Mouse (Mus musculus): Measurements from ENCODE around the gene Tbc1d17. TPM values are rescaled to one million over a fixed set of nuclear protein-coding genes. Genes with fewer than 3 reads are reported as not detected.
"Not testable (repeated sequence)": the region's sequence is repeated elsewhere in the genome, so short reads cannot be mapped to it uniquely, and the experiment has no call there.

The Tbc1d17 gene
- polyA plus RNA-seq, 1 experiment from 2014 or later = 69.3 TPM

DNA sequence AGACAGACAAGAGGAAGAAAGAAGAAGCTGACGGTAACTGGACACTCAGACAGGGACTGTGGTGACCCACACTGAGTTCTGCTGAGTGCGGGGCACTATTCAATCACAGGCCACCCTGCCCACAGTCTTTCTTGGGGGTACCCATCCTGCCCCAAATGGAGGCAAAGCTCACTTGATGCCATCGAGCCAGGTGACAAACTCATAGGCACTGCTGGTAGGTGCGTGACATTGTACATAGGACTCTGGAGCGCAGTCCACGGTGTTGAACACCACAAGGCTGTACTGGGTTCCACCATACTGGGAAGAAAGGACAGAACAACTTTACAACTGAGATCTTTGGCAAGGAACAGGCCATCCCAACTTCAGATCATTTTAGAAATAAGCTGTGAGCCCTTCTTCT is 42.7 kb upstream of the Tbc1d17 start:
- Histone ChIP-seq H3K4me3 (ENCODE audit: low read depth, low read length) (peak overlapping the region; percentile 81), H3K9me3 (ENCODE audit: control insufficient read depth, low read length) (no peaks in the 10 kb centered on the region), H3K36me3 (ENCODE audit: control insufficient read depth, insufficient read depth, low read length) (peaks cover 6% of the 10 kb centered on the region; the same call in 1 of the 2 replicates), H3K27ac (ENCODE audit: low read depth, low read length) (no peak overlapping the region; the same call in 1 of the 2 replicates), H3K4me1 (ENCODE audit: control insufficient read depth, insufficient read depth, low read length) (peaks cover 17% of the 10 kb centered on the region), H3K27me3 (ENCODE audit: control insufficient read depth, insufficient read depth, low read length) (no peaks in the 10 kb centered on the region), H3K4me2 (ENCODE audit: low read depth) (peak overlapping the region; percentile 75), H3K9ac (ENCODE audit: low read length) (peak overlapping the region; percentile 88)
- no peak for DNase-seq (ENCODE audit: low spot score)
- 27% methylated on average over 6 of the region's 6 CpGs for WGBS
- no peak for ATAC-seq (ENCODE audit: insufficient read depth, low FRiP score, low TSS enrichment)

DNA sequence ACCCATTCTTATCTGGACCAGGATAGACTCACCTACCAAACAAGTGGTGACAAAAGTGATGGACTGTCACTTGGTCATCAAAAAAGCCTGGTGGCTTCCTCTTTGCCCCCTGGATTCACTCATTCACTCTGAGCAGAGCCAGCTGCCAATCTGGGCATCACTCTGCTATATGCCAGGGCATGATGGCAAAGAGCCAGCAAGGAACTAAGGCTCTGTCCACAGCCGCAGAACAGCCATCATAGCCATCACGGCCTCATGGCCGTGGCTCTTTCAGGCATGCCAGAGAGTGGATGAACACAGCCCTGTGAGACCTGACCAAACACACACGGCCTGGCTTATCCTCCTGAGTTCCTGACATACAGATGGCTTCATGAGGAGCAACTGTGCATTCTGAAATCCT is 41.9 kb upstream of the Tbc1d17 start:
- Histone ChIP-seq H3K27me3 (ENCODE audit: control insufficient read depth, insufficient read depth, low read length) (no peaks in the 10 kb centered on the region), H3K9me3 (ENCODE audit: control insufficient read depth, low read length) (no peaks in the 10 kb centered on the region), H3K4me3 (ENCODE audit: low read depth, low read length) (peak overlapping the region; percentile 81; the same call in 1 of the 2 replicates), H3K4me2 (ENCODE audit: low read depth) (peak overlapping the region; percentile 75), H3K36me3 (ENCODE audit: control insufficient read depth, insufficient read depth, low read length) (peaks cover 6% of the 10 kb centered on the region; the same call in 1 of the 2 replicates), H3K9ac (ENCODE audit: low read length) (0 out of 2 replicates have a peak overlapping the region, but pooled peaks have one; percentile 88), H3K27ac (ENCODE audit: low read depth, low read length) (no peak overlapping the region), H3K4me1 (ENCODE audit: control insufficient read depth, insufficient read depth, low read length) (peaks cover 17% of the 10 kb centered on the region)
- ATAC-seq (ENCODE audit: insufficient read depth, low FRiP score, low TSS enrichment) = no peak
- no peak for DNase-seq (ENCODE audit: low spot score)
- WGBS = 94% methylated on average over 4 of the region's 4 CpGs

DNA sequence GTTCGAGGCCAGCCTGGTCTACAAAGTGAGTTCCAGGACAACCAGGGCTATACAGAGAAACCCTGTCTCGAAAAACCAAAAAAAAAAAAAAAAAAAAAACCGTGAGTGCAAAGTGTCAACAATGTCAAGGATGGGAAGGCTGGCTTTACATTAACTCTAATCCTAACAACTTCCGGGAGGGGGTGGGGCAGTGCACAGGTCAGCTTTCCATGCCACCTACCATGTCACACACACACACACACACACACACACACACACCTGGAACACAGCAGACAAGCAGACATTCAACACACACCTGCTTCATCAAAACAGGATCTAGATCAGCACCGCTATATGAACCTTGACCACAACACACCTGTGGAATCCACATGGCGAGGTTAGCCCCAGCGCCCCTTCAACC is 41.3 kb upstream of the Tbc1d17 start:
- 88% methylated on average over 6 of the region's 7 CpGs for whole genome bisulfite sequencing
- ATAC-seq (ENCODE audit: insufficient read depth, low FRiP score, low TSS enrichment) (no peak), DNase-seq (ENCODE audit: low spot score) (no peak)
- Histone ChIP-seq H3K27me3 (ENCODE audit: control insufficient read depth, insufficient read depth, low read length) (no peaks in the 10 kb centered on the region), H3K4me2 (ENCODE audit: low read depth) (no peak overlapping the region), H3K27ac (ENCODE audit: low read depth, low read length) (no peak overlapping the region), H3K36me3 (ENCODE audit: control insufficient read depth, insufficient read depth, low read length) (peaks cover 8% of the 10 kb centered on the region), H3K9me3 (ENCODE audit: control insufficient read depth, low read length) (no peaks in the 10 kb centered on the region), H3K9ac (ENCODE audit: low read length) (no peak overlapping the region), H3K4me3 (ENCODE audit: low read depth, low read length) (no peak overlapping the region), H3K4me1 (ENCODE audit: control insufficient read depth, insufficient read depth, low read length) (peaks cover 16% of the 10 kb centered on the region)

DNA sequence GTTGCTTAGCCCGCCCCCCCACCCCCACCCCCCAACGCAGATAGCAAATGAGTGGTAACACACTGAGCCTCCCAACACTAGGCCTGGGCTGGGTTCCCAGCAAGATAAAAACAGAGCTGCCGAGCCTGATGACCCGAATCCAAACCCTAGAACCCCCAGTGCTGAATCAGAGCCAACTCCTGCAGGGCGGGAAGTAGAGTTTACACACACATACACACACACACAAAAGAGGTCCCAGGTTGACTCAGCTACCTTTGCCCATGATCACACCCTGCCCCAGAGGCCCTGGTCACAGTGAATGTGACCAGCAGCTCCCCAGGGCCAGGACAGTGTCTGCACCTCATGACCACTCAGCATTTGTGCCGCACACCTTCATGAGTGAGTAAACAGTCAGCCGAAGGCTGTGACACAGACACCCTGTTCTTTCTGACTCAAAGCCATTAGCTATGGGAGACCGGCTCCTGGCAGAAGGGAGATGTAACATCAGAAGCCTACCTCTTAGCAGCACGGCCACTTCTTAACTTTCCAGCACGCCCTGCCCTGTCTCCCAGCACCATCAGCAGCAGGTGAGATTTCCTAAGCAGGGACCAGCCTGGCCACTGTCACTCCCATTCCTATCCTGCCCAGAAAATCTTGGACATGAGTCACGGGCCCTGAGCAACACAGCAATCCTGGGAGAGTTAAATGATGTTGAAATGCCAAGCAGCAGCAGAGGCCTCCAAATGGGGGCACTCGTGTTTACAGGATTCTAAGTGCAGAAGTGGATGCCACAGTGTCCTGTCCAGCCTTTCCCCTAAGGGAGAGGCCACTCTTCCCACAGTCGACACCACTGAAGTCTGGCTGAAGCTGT is 39.6 kb upstream of the Tbc1d17 start:
- Histone ChIP-seq H3K36me3 (ENCODE audit: control insufficient read depth, insufficient read depth, low read length) (peaks cover 18% of the 10 kb centered on the region), H3K4me3 (ENCODE audit: low read depth, low read length) (no peak overlapping the region), H3K27me3 (ENCODE audit: control insufficient read depth, insufficient read depth, low read length) (no peaks in the 10 kb centered on the region), H3K9ac (ENCODE audit: low read length) (no peak overlapping the region), H3K9me3 (ENCODE audit: control insufficient read depth, low read length) (no peaks in the 10 kb centered on the region), H3K4me1 (ENCODE audit: control insufficient read depth, insufficient read depth, low read length) (peaks cover 14% of the 10 kb centered on the region), H3K4me2 (ENCODE audit: low read depth) (no peak overlapping the region), H3K27ac (ENCODE audit: low read depth, low read length) (no peak overlapping the region)
- DNase-seq (ENCODE audit: low spot score) (no peak), ATAC-seq (ENCODE audit: insufficient read depth, low FRiP score, low TSS enrichment) (no peak)
- WGBS = 94% methylated on average over 13 of the region's 13 CpGs

DNA sequence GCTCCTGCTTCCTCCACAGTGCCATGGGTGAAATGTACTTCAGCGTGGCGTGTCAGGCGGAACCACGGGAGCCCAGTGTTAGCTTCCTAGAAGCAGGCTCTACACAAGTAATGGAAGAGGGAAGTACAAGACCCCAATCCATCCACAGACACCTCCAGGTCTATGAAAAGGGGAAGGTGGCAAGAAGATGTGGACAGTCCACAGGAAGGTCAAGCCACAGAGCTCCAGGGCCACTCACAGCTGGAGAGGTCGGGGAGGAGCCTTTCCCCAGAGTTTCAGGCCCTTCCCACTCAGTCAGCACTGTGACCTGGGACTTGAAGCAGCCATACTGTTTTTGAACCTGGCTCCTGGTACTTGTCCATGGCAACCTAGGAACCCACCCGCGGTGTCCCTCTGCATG is 38.1 kb upstream of the Tbc1d17 start:
- Histone ChIP-seq H3K36me3 (ENCODE audit: control insufficient read depth, insufficient read depth, low read length) (peaks cover 25% of the 10 kb centered on the region), H3K4me1 (ENCODE audit: control insufficient read depth, insufficient read depth, low read length) (peaks cover 8% of the 10 kb centered on the region), H3K9me3 (ENCODE audit: control insufficient read depth, low read length) (no peaks in the 10 kb centered on the region), H3K4me2 (ENCODE audit: low read depth) (no peak overlapping the region), H3K4me3 (ENCODE audit: low read depth, low read length) (no peak overlapping the region), H3K9ac (ENCODE audit: low read length) (no peak overlapping the region), H3K27ac (ENCODE audit: low read depth, low read length) (no peak overlapping the region), H3K27me3 (ENCODE audit: control insufficient read depth, insufficient read depth, low read length) (no peaks in the 10 kb centered on the region)
- no peak for ATAC-seq (ENCODE audit: insufficient read depth, low FRiP score, low TSS enrichment)
- 89% methylated on average over 7 of the region's 7 CpGs for WGBS
- DNase-seq (ENCODE audit: low spot score) = no peak

DNA sequence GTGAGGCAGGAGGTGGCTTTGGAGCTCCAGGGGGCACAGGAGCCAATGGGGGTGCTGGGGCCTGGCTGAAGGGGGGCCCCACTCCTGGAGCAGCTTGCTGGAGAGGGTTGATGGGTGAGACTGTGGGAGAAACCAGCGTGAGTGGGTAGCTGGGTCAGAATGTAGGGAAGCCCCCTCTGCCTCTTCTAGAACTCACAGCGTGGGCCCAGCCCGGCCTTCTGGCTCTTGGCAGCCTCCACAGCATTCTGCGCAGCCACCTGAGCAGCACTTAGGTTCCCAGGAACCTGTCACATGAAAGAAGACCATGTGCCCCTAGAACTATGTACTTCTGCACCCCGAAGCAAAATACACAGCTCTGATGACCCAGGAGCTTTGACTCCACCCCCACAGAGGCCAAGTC is 35.8 kb upstream of the Tbc1d17 start:
- Histone ChIP-seq H3K4me3 (ENCODE audit: low read depth, low read length) (no peak overlapping the region), H3K27ac (ENCODE audit: low read depth, low read length) (no peak overlapping the region), H3K36me3 (ENCODE audit: control insufficient read depth, insufficient read depth, low read length) (peaks cover 40% of the 10 kb centered on the region), H3K9ac (ENCODE audit: low read length) (no peak overlapping the region), H3K4me1 (ENCODE audit: control insufficient read depth, insufficient read depth, low read length) (no peaks in the 10 kb centered on the region), H3K4me2 (ENCODE audit: low read depth) (no peak overlapping the region), H3K9me3 (ENCODE audit: control insufficient read depth, low read length) (no peaks in the 10 kb centered on the region), H3K27me3 (ENCODE audit: control insufficient read depth, insufficient read depth, low read length) (no peaks in the 10 kb centered on the region)
- 96% methylated on average over 5 of the region's 5 CpGs for WGBS
- no peak for DNase-seq (ENCODE audit: low spot score)
- no peak for ATAC-seq (ENCODE audit: insufficient read depth, low FRiP score, low TSS enrichment)

DNA sequence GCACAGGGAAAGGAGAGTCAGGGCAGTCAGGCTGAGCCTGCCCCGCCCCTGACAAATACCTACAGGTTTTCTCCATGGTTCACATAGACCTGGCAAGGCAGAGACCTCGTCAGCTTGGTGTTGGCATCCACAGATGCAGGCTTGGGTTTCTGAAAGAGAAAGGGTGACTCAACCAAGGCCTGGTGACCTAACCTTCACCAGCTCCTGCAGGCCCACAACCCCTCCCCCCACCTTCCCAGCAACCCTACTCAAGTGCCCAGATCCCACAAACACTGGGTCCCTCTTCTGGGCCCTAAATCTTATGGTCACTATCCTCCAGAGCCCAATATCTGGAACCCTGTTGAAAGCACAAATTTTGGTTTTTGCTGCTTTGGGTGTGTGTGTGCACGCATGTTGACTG is 34.2 kb upstream of the Tbc1d17 start:
- Histone ChIP-seq H3K4me3 (ENCODE audit: low read depth, low read length) (no peak overlapping the region), H3K9ac (ENCODE audit: low read length) (no peak overlapping the region), H3K4me1 (ENCODE audit: control insufficient read depth, insufficient read depth, low read length) (no peaks in the 10 kb centered on the region), H3K4me2 (ENCODE audit: low read depth) (no peak overlapping the region), H3K9me3 (ENCODE audit: control insufficient read depth, low read length) (no peaks in the 10 kb centered on the region), H3K36me3 (ENCODE audit: control insufficient read depth, insufficient read depth, low read length) (peaks cover 40% of the 10 kb centered on the region), H3K27ac (ENCODE audit: low read depth, low read length) (no peak overlapping the region), H3K27me3 (ENCODE audit: control insufficient read depth, insufficient read depth, low read length) (no peaks in the 10 kb centered on the region)
- WGBS = 93% methylated on average over 3 of the region's 3 CpGs
- ATAC-seq (ENCODE audit: insufficient read depth, low FRiP score, low TSS enrichment) (no peak), DNase-seq (ENCODE audit: low spot score) (no peak)

DNA sequence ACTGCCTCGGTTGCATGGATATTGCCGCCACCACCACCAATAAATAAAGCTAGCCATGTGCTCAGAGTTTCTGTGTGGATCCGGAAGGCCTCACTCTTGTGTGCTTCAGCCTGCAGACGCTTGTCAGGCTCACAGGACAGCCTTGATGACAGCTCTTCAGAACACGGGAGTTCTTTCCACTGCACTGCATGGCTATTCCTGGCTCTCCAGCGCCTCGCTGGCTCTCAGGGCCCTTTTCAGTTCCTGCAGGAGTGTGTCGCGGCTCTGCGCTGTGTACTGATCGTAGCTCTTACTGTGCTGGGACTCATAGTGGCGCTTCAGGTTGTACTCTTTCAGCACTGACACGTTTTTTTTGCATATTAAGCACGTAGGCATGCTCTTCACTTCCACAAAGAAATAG is 29.0 kb upstream of the Tbc1d17 start:
- no peaks in the 10 kb centered on the region for H3K4me1 ChIP-seq (ENCODE audit: control insufficient read depth, insufficient read depth, low read length)
- no peaks in the 10 kb centered on the region for H3K27me3 ChIP-seq (ENCODE audit: control insufficient read depth, insufficient read depth, low read length)
- ATAC-seq (ENCODE audit: insufficient read depth, low FRiP score, low TSS enrichment) (no peak), DNase-seq (ENCODE audit: low spot score) (no peak)
- H3K9me3 ChIP-seq (ENCODE audit: control insufficient read depth, low read length) = no peaks in the 10 kb centered on the region
- H3K36me3 ChIP-seq (ENCODE audit: control insufficient read depth, insufficient read depth, low read length) = peaks cover 30% of the 10 kb centered on the region
- 92% methylated on average over 14 of the region's 14 CpGs for WGBS
- H3K4me3 ChIP-seq (ENCODE audit: low read depth, low read length) = no peak overlapping the region
- no peak overlapping the region for H3K9ac ChIP-seq (ENCODE audit: low read length)
- no peak overlapping the region for H3K4me2 ChIP-seq (ENCODE audit: low read depth)
- no peak overlapping the region for H3K27ac ChIP-seq (ENCODE audit: low read depth, low read length)

DNA sequence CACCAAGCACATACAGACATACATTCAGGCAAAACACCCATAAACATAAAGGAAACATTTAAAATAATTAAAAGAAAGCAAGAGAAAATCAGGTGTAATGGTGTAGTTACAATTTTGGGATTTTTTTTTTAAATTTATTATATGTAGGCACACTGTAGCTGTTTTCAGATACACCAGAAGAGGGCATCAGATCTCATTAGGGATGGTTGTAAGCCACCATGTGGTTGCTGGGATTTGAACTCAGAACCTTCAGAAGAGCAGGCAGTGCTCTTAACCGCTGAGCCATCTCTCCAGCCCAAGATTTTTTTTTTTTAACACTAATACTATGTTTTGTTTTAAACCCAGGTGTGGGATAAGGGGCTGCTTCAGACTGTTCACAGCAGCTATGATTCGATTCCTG is 22.9 kb upstream of the Tbc1d17 start:
- not testable (repeated sequence) for H3K27ac ChIP-seq (ENCODE audit: low read depth, low read length); ATAC-seq (ENCODE audit: insufficient read depth, low FRiP score, low TSS enrichment); H3K9me3 ChIP-seq (ENCODE audit: control insufficient read depth, low read length); H3K9ac ChIP-seq (ENCODE audit: low read length); H3K4me3 ChIP-seq (ENCODE audit: low read depth, low read length); H3K36me3 ChIP-seq (ENCODE audit: control insufficient read depth, insufficient read depth, low read length); H3K4me2 ChIP-seq (ENCODE audit: low read depth); DNase-seq (ENCODE audit: low spot score); H3K27me3 ChIP-seq (ENCODE audit: control insufficient read depth, insufficient read depth, low read length)
- H3K4me1 ChIP-seq (ENCODE audit: control insufficient read depth, insufficient read depth, low read length) = peaks cover 19% of the 10 kb centered on the region
- 83% methylated on average over 2 of the region's 2 CpGs for WGBS
